Mouse (Mus musculus): Measurements from ENCODE around the gene Dyrk1b.

- no peak for TF ChIP-seq EP300 (IDR thresholded peaks at IDR 0.05; ENCODE audit: low read depth)
- TF ChIP-seq CTCF (IDR thresholded peaks at IDR 0.05; ENCODE audit: low read depth) = no peak
Measured at GRCm38 (mm10) chr7:28199054-28199453, 19.8 kb downstream of the Dyrk1b start.

Measured in liver, embryonic 14.5 days (tissue).